Mouse (Mus musculus): ENCODE results near the gene Sh3rf3.
"Not testable (repeated sequence)": the region's sequence is repeated elsewhere in the genome, so short reads cannot be mapped to it uniquely, and the experiment has no call there.

Gene Sh3rf3

DNA sequence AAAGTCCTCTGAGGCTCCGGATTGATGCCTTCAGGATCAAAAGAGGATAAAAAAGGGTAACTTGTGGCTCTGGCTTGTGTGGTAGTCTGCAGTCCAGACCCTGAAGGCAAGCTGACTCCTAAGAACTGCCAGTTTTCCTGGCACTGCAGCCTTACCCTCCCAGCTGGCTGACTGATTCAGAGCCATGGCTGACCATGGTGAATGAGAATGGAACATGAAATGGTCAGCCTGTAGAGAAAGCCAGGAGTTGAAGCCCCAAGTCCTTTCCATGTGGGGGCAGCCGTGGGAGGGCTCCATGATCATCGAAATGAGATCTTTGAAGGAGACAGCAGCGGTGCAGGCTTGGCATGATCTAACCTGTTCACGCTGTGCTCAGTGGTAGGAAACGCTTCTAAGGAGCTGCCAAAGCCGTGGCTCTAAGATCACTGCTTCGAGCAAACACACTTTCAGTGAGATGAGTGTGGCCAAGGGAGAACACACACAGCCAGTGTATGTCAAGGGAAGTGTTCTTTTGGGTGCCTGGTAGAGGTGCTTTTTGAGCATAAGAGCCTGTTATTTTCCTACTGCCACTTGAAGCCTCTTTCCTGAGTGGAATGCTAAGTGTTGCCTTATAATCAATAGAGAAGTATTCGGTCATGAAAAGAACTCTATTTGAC lies 168.6 kb downstream of the Sh3rf3 start:
- no peak for DNase-seq (ENCODE audit: low read depth, low spot score)

DNA sequence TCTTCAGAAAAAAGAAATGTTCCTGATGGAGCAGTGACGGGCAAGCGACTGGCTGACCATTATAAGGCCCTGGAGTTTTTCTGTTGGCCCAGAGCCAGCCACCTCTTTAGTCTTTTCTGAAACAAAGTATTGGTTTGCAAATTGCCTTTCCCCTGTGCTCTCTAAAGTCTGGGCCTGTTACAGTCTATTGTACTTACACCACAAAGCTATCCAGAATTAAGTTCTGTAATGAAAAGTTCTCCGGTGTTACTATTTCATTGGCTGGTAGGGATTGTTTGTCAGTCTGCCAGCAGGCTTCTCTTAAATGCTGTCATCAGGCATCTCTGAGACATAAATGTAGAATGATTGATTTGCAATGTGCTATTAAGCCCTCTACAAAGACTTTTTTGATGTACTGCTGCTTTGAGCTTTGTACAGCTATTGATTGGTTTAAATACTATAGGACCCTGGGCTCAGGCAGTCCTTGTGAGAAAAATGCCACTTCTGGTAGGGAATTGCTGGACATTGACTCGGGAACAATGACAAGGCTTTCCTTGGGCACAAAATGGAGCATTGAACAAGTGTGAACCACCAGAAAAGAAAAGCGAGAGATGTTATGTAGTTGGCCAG lies 169.5 kb downstream of the Sh3rf3 start:
- DNase-seq (ENCODE audit: low read depth, low spot score), result no peak

DNA sequence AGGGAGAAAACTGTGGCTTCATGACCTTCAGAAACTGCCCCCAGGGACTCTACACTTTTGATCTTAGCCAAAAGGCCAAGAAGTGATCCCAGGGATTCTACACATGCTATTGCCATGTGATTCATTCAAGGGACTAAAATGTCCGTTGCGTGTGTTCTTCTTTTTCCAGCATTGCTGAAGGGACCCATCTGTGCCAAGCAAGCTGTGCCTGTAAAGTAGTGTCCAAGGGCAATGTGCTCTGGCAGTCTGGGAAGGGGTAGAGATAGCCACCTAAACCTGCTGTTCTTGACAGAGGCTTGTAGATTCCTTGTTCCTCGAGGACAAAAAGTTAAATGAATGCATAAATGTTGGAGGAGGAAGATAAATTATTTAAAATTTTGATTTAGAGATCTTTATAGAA lies 178.5 kb downstream of the Sh3rf3 start:
- no peak for DNase-seq (ENCODE audit: low read depth, low spot score)

DNA sequence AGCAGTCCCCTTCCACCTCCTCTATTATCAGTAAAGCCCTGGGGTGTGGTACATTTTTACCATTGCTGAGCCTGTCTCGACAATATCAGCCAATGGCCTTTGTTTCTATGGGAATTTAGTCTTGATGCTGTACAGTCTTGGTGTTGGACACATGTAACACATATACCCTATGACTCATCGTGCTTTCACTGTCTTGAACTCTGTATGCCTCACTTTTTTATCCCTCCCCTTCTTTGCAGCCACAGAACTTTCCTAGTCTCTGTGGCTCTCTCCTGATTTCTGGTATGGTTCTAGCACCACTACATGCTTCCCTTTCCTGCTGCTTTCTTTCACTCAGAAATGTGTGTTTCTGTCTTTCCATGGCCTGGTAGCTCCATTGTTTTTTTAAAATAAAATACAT lies 181.6 kb downstream of the Sh3rf3 start:
- no peak for DNase-seq (ENCODE audit: low read depth, low spot score)

DNA sequence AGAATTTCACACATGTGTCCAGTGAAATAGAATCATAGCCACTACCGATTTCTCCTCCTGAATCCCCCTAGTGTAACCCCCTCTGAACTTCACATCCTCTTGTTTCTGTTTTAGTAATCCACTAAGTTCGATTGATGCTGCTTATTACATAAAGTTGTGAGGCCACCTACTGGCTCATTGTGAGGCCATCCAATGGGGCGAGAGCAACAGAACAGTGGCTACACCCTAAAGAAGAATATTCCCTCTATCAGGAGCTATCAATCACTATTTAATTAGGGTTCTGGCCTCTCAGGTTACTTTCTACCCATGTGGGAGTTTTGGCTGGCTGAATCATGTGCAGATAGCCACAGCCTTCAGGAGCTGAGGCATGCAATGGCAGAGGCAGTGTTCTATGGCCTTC lies 182.0 kb downstream of the Sh3rf3 start:
- DNase-seq (ENCODE audit: low read depth, low spot score), result no peak

DNA sequence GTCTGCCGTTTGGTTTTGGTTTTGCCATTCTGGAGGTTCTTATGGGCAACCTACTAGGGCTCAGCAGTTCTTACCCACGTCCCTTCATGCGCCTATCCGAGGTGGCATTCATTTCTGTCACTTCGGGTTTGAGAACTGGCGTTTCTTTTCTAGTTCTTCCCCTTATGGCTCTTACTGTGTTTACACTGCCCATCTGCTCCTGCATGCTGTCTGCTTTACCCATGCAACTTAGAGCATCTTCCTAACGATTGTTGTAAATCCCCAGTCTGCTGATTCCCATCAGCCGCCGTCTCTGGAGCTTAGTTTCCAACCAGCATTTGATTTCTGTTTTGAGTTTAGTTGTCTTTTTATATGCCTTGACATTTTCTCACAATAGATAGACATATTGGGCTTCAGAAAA lies 189.2 kb downstream of the Sh3rf3 start:
- no peak for DNase-seq (ENCODE audit: low read depth, low spot score)

DNA sequence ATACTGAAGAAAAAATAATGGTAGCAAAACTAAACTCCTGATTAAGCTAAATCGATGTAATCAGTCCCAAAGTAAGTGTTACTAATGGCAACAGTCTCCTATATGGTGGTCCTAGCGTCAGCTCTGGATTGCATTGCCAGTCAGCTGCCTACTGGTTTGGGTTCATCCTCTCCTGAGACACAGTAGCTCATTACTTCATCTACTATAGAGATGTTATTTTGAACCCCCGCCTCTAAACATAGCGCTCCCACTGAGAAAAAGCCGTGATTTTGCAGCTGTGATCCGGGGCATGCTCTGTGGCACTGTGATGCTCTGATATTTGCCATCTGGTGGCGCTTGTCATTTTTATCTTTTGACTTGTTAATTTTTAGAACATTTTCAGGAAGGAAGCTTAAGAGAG lies 198.3 kb downstream of the Sh3rf3 start:
- DNase-seq (ENCODE audit: low read depth, low spot score), result no peak

DNA sequence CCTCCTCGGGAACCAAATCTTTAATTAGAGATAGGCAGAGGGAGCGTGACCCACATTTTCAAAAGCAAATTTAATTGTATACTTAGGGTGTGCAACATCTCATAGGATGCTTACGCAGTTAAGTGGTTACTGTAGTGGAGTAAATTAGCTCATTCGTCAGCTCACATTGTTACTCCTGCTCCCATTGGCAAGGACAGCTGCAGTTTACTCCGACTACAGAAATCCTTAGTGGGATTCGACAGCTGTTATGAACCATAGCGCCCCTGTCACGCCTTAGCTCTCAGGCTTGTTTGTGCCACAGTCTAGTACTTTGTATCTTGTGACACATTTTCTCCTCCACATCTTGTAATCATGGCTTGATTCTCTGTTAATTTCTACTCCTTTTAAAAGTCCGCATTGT lies 200.5 kb downstream of the Sh3rf3 start:
- DNase-seq (ENCODE audit: low read depth, low spot score), result no peak

DNA sequence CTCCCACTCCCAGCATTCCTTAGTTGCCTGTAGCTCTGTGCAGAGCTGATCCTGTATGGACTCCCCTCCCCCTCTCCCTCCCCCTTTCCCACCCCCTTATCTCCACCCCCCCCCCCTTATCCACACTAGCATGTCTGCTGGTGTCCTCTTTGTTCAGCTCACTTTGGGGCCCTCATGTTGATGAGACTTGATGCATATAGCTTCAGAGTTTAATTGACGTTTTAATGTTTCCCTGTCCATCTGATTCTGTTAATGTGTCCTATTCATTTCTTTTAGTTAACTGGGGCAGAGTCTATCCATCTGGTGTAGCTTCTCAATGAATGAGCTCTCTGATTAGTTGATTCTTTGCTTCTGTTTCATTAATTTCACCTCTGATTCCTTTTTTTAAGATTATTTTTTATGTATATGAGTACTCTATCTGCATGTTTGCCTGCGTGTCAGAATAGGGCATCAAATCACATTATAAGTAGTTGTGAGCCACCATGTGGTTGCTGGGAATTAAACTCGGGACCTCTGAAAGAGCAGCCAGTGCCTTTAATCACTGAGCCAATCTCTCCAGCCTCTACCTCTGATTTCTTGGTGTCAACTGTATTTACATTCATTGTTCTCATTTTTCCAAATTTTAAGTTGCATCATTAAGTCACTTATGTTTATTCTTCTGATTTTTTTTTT lies 206.3 kb downstream of the Sh3rf3 start:
- no peak for DNase-seq (ENCODE audit: low read depth, low spot score)

DNA sequence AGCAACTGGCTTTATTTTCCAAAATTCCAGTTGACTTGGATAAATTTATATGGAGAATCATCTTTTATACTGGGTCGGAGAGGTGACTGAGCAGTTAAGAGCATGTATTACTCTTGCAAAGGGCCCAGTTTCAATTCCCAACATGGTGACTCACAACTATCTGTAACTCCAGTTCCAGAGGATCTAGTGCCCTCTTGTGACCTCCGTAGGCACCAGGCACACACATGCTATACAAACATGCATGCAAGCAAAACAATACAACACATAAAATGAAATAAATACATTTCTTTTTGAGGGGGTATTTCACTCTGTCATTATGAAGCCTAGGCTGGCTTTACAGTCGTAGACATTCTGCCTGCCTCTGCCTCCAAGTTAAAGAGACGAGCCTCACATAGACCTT lies 237.3 kb downstream of the Sh3rf3 start:
- no peak for DNase-seq (ENCODE audit: low read depth, low spot score)

DNA sequence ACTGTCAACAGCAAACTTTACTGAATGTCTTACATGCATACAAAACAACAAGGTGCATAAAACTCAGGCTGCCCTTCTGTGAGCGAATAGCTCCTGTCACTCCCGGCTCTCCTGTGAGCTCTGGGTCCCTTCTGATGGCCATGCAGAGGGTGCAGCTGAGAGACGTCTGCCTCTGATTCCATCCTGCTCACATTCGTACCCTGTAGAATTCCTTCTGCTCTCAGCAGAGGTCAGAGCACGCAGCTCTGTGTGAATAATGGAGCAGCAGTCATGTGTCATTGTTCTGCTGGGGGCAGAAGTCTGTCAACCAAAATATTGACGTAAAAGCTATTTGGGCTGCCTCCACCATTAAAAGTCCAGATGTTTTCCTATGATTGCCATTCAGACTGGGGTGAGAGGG lies 243.1 kb downstream of the Sh3rf3 start:
- DNase-seq (ENCODE audit: low read depth, low spot score), result no peak

DNA sequence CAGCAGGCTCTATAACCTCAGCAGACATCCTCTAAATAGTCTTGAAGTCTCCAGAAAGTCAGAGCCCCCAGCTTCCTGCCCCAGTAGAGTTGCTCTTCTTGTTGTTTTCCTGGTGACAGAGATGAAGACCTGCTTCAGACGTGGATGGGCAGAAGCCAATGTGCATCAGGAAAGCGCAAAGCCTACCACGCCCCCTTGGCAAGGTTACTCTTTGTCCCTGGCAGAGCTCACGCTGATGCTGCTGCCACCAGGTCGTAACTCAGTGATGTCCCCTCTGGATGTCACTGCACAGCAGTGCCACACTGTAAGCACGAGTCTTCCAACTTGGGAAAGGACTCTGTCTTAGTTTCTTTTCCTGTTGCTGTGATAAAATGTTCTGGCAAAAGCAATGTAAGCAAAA lies 253.6 kb downstream of the Sh3rf3 start:
- DNase-seq (ENCODE audit: low read depth, low spot score), result no peak

DNA sequence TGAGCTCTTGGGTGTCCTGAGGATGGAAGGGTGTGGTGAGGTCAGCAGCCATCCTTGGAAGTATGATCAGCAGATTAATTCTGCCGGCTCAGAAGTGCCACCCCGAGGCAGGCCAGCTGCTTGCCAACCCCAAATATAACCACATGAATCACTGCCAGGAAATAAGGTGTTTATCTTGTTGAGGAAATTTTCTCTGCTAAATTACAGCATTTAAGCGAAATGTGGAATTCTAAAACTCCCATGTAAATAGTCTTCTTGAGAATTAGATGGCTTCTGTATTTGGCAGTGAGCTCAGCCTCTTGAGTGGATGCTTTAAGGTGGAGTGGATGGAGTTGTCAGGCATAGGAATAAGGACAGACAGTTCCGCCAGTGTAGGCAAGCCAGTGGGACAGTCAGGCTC lies 259.7 kb downstream of the Sh3rf3 start:
- DNase-seq (ENCODE audit: low read depth, low spot score), result no peak

DNA sequence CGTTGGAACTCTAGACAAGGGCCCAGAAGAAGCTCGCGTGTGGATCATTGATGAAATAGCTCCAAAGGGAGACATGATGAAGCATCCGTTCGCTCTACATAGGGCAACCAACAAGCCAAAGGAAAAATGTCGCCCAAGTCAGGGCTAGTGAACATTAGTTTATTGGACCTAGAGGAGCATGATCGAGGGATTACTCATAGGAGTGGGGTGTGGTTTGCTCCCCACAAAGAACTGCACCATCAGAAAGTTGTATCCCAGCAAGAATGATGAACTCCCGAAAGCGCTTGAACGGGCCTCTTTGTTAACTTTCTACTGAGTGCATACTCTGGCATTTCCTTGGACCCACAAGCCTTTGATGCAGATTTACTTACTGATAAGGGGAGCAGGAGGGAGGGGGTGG lies 263.5 kb downstream of the Sh3rf3 start:
- no peak for DNase-seq (ENCODE audit: low read depth, low spot score)

DNA sequence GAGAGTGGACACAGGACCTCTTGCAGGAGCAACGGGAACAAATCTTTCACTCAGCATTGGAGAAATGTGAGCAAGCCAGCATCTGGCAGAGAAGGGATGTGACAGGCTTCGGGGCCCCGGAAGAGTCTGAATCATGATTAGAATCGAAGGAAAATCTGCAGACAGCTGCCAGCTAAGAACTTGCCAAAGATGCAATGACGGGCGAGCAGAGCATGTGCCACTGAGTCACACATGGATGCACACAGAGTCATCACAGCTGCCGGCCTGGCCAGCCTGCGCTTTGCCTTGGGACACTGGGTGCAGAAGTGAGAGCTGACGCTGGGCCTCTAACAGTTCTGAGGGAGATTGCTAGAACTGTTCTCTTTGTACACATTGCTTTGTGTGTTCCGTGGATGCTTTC lies 264.8 kb downstream of the Sh3rf3 start:
- no peak for DNase-seq (ENCODE audit: low read depth, low spot score)

DNA sequence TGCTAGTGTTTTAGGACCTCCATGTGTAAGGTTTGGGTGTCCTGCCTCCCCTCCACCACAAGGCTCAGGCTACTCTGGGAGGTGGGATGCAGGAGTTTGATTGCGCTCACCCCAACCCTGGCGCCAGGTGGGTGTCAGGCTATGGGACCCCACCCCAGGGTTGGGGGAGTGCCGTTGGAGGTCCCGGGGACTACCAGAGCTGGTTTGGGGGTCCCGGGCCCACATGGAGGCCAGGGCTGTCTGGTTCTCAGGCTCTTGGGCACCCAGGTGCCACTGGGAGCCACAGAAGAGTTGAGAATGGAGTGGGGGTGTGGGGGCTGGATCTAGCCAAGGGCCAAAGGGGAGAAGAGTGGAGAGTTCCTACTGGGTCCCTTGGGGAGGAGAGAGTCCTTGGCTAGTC lies 272.4 kb downstream of the Sh3rf3 start:
- DNase-seq (ENCODE audit: low read depth, low spot score), result no peak

DNA sequence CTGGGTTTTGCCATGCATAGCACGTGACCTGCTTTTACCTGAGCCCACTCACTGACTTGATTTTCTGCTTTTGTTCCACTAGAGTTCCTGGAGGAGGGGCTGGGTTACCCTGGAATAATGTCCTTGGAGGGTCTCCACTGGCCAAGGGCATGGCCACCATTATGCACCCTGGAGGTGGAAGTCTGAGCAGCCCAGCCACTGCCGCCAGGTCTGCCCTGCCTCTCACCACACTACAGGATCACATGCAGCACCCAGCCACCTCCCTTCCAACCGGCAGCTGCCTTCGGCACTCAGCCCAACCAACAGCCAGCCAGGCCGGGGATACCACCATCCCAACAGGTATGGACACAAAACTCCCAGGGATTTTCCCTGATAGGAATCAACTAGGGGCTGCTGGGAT lies 273.4 kb downstream of the Sh3rf3 start:
- no peak for DNase-seq (ENCODE audit: low read depth, low spot score)

DNA sequence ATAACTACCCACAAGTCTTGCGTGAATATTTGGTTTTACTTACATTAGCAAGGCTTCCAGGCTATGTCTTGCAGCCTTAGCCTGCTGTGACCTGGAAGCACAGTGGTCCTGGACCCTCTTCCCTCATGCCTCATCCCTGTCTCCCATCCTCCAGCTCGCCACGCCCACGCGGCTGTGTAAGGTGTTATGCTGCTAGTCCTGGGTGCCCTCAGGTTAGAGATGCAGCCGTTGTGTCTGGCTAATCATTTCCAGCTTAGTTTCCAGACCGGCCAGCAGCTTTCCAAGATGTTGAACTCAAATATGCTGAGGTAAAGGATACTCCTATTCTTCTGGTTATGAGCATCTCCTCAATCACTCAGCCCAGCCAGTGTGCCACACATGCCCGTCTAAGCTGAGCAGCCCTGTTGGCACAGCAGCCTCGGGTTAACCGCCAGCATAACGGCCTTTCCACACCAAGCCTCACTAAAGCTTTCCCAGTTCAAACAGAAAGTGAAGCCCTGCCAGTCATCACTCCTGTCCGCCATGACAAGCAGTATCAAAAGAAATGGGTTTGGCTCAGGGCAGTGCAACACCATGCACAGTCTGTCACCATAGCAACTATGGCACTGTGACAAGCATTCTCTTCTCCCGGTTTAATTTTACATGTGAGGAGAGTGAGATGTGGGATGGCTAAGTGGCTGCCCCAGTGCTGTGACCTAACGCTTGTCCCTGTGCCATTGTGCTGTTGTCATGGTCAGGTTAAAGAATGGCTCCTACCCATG lies 276.9 kb downstream of the Sh3rf3 start:
- DNase-seq (ENCODE audit: low read depth, low spot score), result no peak

DNA sequence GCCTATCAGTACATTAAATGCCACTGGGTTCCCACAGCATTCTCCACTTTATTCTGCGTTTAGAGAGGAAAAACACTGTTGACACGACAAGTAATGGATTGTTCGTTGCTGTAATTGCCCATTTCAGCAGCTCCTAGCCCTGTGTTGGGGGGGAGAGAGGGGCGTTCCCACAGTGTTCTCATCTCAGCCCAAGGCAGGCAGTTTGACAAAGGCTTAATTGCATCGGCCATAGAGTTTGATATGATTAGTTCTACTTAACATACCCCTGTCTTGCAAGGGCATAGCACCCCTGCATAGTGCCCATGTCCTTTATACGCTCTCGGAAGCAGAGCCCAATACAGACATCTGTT lies 277.4 kb downstream of the Sh3rf3 start:
- no peak for DNase-seq (ENCODE audit: low read depth, low spot score)

DNA sequence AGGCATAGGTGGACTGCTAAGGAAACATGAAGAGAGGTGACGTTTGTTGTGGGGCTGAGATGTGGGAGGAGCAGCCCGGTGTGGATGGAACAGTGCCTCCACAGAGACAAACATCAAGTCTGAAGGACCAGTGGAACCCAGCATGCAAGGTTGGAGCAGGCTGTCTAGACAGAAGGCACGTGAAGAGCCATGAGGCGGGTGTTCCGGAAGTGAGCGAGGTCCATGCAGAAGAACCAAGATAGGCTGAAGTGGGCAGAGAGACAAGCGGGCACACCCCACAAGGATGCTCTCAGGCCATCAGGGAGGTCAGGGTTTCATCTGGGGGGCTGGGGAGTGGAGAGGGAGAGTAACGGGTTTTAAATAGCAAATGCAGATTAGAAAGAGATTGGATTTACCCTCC lies 278.4 kb downstream of the Sh3rf3 start:
- no peak for DNase-seq (ENCODE audit: low read depth, low spot score)

DNA sequence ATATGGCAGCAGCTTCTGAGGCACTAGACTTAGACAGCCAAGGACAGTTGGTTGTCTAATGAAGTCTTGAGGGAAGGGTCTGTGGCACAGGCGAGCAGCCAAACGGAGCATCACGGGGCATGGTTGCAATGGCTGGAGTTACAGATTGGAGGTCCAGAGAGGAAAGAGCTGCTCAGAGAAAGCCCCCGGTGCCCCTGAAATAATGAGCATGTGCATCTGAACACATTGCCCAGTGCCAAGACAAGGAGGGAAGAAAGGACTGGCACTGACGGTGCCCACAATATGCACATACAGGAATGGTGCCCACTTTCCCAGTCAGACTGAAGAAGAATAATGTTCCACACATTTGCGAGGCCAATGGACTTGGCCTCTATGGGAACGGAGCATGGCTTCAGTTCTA lies 278.8 kb downstream of the Sh3rf3 start:
- DNase-seq (ENCODE audit: low read depth, low spot score), result no peak

DNA sequence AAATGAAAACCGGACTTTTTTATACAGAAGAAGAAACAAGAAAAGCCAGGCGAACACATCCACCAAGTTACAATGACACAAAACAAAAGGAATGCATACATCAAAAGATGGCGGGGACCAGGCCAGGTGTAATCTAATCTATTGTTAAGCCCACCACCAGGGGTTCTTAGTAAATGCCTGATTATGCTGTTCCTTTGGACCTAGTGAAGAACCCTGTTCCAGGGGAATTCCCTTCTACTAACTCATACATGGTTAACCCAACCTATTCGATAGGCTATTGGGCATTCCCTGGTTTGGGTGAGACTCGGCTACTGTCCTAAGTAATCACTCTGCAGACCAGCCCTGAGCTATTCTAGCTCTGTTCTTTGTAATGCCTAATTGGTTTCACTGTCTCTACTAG lies 289.9 kb downstream of the Sh3rf3 start:
- DNase-seq (ENCODE audit: low read depth, low spot score), result not testable (repeated sequence)

DNA sequence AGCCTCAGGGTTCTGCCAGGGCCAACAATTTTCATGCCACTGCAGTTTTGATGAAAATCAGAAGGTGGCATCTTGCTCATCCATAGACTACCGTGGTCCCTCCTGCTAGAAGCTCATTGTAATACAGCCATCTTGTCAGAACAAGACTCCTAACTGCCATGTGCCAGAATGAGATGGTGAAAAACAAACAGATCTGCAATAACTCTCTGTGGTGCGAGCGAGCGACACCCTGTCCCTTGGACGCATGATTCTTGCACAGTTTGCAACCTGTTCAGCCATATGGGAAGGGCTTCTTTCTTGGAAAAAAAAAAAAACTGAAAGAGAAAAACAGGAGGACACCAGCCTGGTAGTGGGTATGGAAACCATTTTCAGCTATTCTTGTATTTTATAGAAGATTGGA lies 291.5 kb downstream of the Sh3rf3 start:
- no peak for DNase-seq (ENCODE audit: low read depth, low spot score)
